Mouse (Mus musculus): Measurements from ENCODE around the gene Prox2. TPM values are rescaled to one million over a fixed set of nuclear protein-coding genes. Genes with fewer than 3 reads are reported as not detected.

Gene Prox2
- total and polyA plus RNA-seq, 3 experiments, result 2.4 to 13.3 (median 4.5) TPM

DNA sequence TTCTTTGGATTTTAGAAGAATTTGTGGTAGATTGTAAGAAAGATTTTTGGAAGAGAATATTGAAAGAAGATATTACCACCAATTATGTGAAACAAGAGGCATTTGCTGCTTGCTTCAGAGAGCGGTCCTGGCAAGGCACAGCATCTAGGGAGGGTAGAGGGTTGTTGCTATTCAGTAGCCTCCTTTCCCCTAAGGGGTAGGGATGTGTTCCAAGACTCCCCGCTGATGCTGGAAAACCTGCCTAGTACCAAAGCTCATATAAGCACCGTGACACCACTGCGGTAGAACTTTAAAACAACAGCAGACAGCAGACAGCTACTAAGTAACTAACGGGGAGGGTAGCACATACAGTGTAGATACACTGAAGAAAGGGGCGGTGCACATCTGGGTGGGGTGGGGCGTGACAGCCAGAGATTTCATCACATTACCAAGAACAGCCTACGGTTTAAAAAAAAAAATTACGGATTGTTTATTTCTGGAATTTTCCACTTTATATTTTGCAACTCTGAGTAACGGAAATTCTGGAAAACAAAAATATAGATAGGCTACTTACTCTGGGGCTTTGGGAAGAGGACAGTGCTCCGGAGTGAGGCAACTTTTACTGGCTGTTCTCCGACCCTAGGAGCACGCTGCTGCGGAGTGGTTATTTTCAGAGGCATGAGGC, 47.4 kb upstream of the Prox2 start:
- Histone ChIP-seq H3K4me3 (replicated peaks in 1 of 3; ENCODE audit: low read depth in 2 of 3, low read length in 2 of 3, poor library complexity in 1 of 3) (no peak overlapping the region), H3K79me2 (replicated peaks; ENCODE audit: control insufficient read depth, extremely low read depth, insufficient read depth, poor library complexity, severe bottlenecking) (no peaks in the 10 kb centered on the region), H3K4me2 (ENCODE audit: insufficient read depth, low read depth, poor library complexity, severe bottlenecking) (no peak overlapping the region), H3K9ac (ENCODE audit: insufficient read depth, low read depth) (no peak overlapping the region), H3K36me3 (replicated peaks in 1 of 2; ENCODE audit: control insufficient read depth in 1 of 2, insufficient read depth in 1 of 2, low read length in 1 of 2) (no peaks in the 10 kb centered on the region), H3K27ac (ENCODE audit: insufficient read depth, low read depth) (no peak overlapping the region), H3K9me3 (replicated peaks; ENCODE audit: low read length) (no peaks in the 10 kb centered on the region), H3K4me1 (ENCODE audit: control insufficient read depth in 1 of 2, insufficient read depth in 2 of 2) (no peaks in the 10 kb centered on the region), H3K27me3 (replicated peaks) (peaks cover 8% of the 10 kb centered on the region)
- TF ChIP-seq JUND (conservative IDR thresholded peaks at IDR 0.05; ENCODE audit: low read depth, low read length) (no peak), ELF1 (IDR thresholded peaks at IDR 0.05; ENCODE audit: low read depth, low read length) (no peak), MAZ (IDR thresholded peaks at IDR 0.05; ENCODE audit: low read depth, low read length) (no peak), MXI1 (IDR thresholded peaks at IDR 0.05; ENCODE audit: low read depth, low read length) (no peak), GABPA (IDR thresholded peaks at IDR 0.05; ENCODE audit: insufficient replicate concordance, low read depth, low read length) (no peak), SMC3 (IDR thresholded peaks at IDR 0.05; ENCODE audit: low read depth, low read length) (no peak), NRF1 (IDR thresholded peaks at IDR 0.05; ENCODE audit: low read depth, low read length) (no peak), BHLHE40 (IDR thresholded peaks at IDR 0.05; ENCODE audit: low read depth, low read length) (no peak), IRF4 (IDR thresholded peaks at IDR 0.05; ENCODE audit: low read depth, low read length) (no peak), EP300 (IDR thresholded peaks at IDR 0.05; ENCODE audit: low read length) (no peak), MAFK (IDR thresholded peaks at IDR 0.05; ENCODE audit: insufficient replicate concordance, low read length) (no peak), JUN (IDR thresholded peaks at IDR 0.05; ENCODE audit: insufficient read depth, low read depth, low read length) (no peak), USF2 (conservative IDR thresholded peaks at IDR 0.05; ENCODE audit: low read depth, low read length) (no peak), CHD2 (IDR thresholded peaks at IDR 0.05; ENCODE audit: low read length) (no peak), RCOR1 (conservative IDR thresholded peaks at IDR 0.05; ENCODE audit: low read depth, low read length) (no peak), E2F4 (IDR thresholded peaks at IDR 0.05; ENCODE audit: insufficient replicate concordance, low read depth, low read length) (no peak), NELFE (IDR thresholded peaks at IDR 0.05; ENCODE audit: low read depth, low read length) (no peak), POLR2A (IDR thresholded peaks at IDR 0.05; ENCODE audit: low read depth, low read length) (no peak)
- dilution Hi-C loops (cut with MboI; ENCODE audit: extremely low pct_ligation_motif_present, extremely low pct_unique_long_range_greater_than_20kb, low sequenced_read_pairs) (no loop called here), in situ Hi-C loops (cut with MboI; ENCODE audit: low pct_ligation_motif_present, low pct_unique_long_range_greater_than_20kb, low sequenced_read_pairs) (loop anchor here (10.0 to 25.0 kb wide), 3 partner anchors 157 to 504 kb away; no protein-coding TSS in a partner anchor)
- DNase-seq (ENCODE audit: extremely low read depth), result no peak

DNA sequence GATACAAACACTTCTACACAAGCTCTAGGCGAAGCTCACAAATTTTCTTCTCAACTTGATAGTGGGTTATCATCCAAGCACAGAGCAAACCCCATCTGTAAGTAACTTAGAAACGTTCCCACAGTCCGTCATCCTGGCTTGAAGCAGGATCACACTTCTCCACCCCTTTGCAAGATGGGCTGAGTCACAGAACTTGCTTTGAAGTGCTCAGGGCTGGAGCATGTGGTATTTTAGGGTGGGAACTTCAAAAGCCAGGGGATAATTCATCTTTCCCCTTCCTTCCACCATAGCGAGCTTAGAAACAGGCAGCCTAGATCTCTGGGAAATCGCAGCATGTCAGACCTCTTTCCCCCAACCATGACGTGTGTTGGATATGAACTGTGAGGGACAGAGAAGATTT, 45.8 kb upstream of the Prox2 start:
- no peak overlapping the region for H3K4me2 ChIP-seq (ENCODE audit: insufficient read depth, low read depth, poor library complexity, severe bottlenecking)
- no peak overlapping the region for H3K9ac ChIP-seq (ENCODE audit: insufficient read depth, low read depth)
- no peak for DNase-seq (ENCODE audit: extremely low read depth)
- in situ Hi-C loops (cut with MboI; ENCODE audit: low pct_ligation_motif_present, low pct_unique_long_range_greater_than_20kb, low sequenced_read_pairs), result loop anchor here (10.0 to 25.0 kb wide), 3 partner anchors 158 to 506 kb away; no protein-coding TSS in a partner anchor
- dilution Hi-C loops (cut with MboI; ENCODE audit: extremely low pct_ligation_motif_present, extremely low pct_unique_long_range_greater_than_20kb, low sequenced_read_pairs), result no loop called here
- no peaks in the 10 kb centered on the region for H3K9me3 ChIP-seq (replicated peaks; ENCODE audit: low read length)
- no peak overlapping the region for H3K27ac ChIP-seq (ENCODE audit: insufficient read depth, low read depth)
- H3K27me3 ChIP-seq (replicated peaks), result peaks cover 7% of the 10 kb centered on the region
- H3K4me1 ChIP-seq (ENCODE audit: control insufficient read depth in 1 of 2, insufficient read depth in 2 of 2), result peaks cover 0 to 3% of the 10 kb centered on the region in 2 experiments; a peak in 1 of 4 replicates
- no peaks in the 10 kb centered on the region for H3K79me2 ChIP-seq (replicated peaks; ENCODE audit: control insufficient read depth, extremely low read depth, insufficient read depth, poor library complexity, severe bottlenecking)
- TF ChIP-seq RAD21 (IDR thresholded peaks at IDR 0.05; ENCODE audit: low read depth, low read length) (no peak), SIN3A (IDR thresholded peaks at IDR 0.05; ENCODE audit: low read length) (no peak), ZNF384 (IDR thresholded peaks at IDR 0.05; ENCODE audit: low read depth, low read length) (no peak), POLR2A (IDR thresholded peaks at IDR 0.05; ENCODE audit: low read depth, low read length) (no peak), JUN (IDR thresholded peaks at IDR 0.05; ENCODE audit: insufficient read depth, low read depth, low read length) (no peak)
- no peak overlapping the region for H3K4me3 ChIP-seq (replicated peaks in 1 of 3; ENCODE audit: low read depth in 2 of 3, low read length in 2 of 3, poor library complexity in 1 of 3)
- no peaks in the 10 kb centered on the region for H3K36me3 ChIP-seq (replicated peaks in 1 of 2; ENCODE audit: control insufficient read depth in 1 of 2, insufficient read depth in 1 of 2, low read length in 1 of 2)

Data from CH12.LX (cell line).